Mouse (Mus musculus) R1 (cell line): ENCODE results near the gene Amigo1.

Experiments used
- DNase-seq: peaks from one replicate; pipeline ENCODE4 v3.0.0-alpha.2; 2018; ENCODE audit warnings: low read depth, low spot score

The Amigo1 gene

GRCm38 (mm10) chr3:108186098-108187047 lies at the start of gene Amigo1:
TSS of gene Amigo1 (plus strand) at chr3:108186335.
- DNase-seq: peak; percentile 45

GRCm38 (mm10) chr3:108139113-108139512 lies 47.0 kb upstream of the Amigo1 start:
- DNase-seq: no peak

GRCm38 (mm10) chr3:108140786-108141185 lies 45.3 kb upstream of the Amigo1 start:
- no peak for DNase-seq

GRCm38 (mm10) chr3:108145534-108146445 lies 40.3 kb upstream of the Amigo1 start, which contains the start of gene Gnai3:
TSS of gene Gnai3 (minus strand) at chr3:108146146.
- peak; percentile 95 for DNase-seq

GRCm38 (mm10) chr3:108146671-108147070 lies 39.5 kb upstream of the Amigo1 start:
- no peak for DNase-seq

GRCm38 (mm10) chr3:108147386-108148235 lies 38.5 kb upstream of the Amigo1 start:
- DNase-seq: peak; percentile 91

GRCm38 (mm10) chr3:108152290-108152689 lies 33.8 kb upstream of the Amigo1 start:
- DNase-seq: no peak

GRCm38 (mm10) chr3:108154656-108155055 lies 31.5 kb upstream of the Amigo1 start, which contains the start of gene Gpr61:
TSS of gene Gpr61 (minus strand) at chr3:108154882.
- no peak for DNase-seq

- no peak for DNase-seq
These were observed 27.6 kb upstream of the Amigo1 start for GRCm38 (mm10) chr3:108158383-108159037.

- DNase-seq: no peak
These were observed 22.0 kb upstream of the Amigo1 start for GRCm38 (mm10) chr3:108164091-108164490.

- peak; percentile 78 for DNase-seq
These were observed 21.3 kb upstream of the Amigo1 start for GRCm38 (mm10) chr3:108164807-108165206.

- DNase-seq: no peak
These were observed 20.4 kb upstream of the Amigo1 start for GRCm38 (mm10) chr3:108165532-108166315.

- no peak for DNase-seq
These were observed 19.5 kb upstream of the Amigo1 start for GRCm38 (mm10) chr3:108166486-108167211.

- DNase-seq: no peak
These were observed 18.6 kb upstream of the Amigo1 start for GRCm38 (mm10) chr3:108167499-108167898.

GRCm38 (mm10) chr3:108169199-108169598 lies 16.9 kb upstream of the Amigo1 start:
- no peak for DNase-seq

- DNase-seq: no peak
These were observed 11.2 kb upstream of the Amigo1 start for GRCm38 (mm10) chr3:108174672-108175531.

- peak; percentile 64 for DNase-seq
These were observed 7.1 kb upstream of the Amigo1 start for GRCm38 (mm10) chr3:108178756-108179715.
